Mouse (Mus musculus) midbrain, embryonic 12.5 days (tissue): ENCODE measurements around the gene Rccd1. TPM values are rescaled to one million over a fixed set of nuclear protein-coding genes. Genes with fewer than 3 reads are reported as not detected.
A peak's percentile ranks its signal among the peaks of the same experiment; 100 is the strongest.

ENCODE experiments used
- ATAC-seq: fragments of 200-750 bp; cut with Nextera tagmentation; 2 replicates; pipeline ENCODE4 v1.8.0; 2017; ENCODE audit warnings: low read depth, moderate TSS enrichment, moderate library complexity; ENCODE audit not compliant: low FRiP score
- H3K27ac ChIP-seq: fragments of 300-500 bp; sonication (generic); replicated peaks from 2 replicates; pipeline ENCODE4 v1.5.1; 2016; ENCODE audit warnings: mild to moderate bottlenecking
- H3K27me3 ChIP-seq: fragments of 300-500 bp; sonication (generic); 2 replicates; pipeline ENCODE4 v1.6.1; 2016; ENCODE audit warnings: mild to moderate bottlenecking
- H3K36me3 ChIP-seq: fragments of 300-500 bp; sonication (generic); 2 replicates; pipeline ENCODE4 v1.6.1; 2016
- H3K4me1 ChIP-seq: fragments of 300-500 bp; sonication (generic); 2 replicates; pipeline ENCODE4 v1.6.1; 2016
- H3K4me2 ChIP-seq: fragments of 300-500 bp; sonication (generic); replicated peaks from 2 replicates; pipeline ENCODE4 v1.6.1; 2016; ENCODE audit warnings: mild to moderate bottlenecking, moderate library complexity
- H3K4me3 ChIP-seq: fragments of 300-500 bp; sonication (generic); 2 replicates; pipeline ENCODE4 v1.5.1; 2016; ENCODE audit warnings: mild to moderate bottlenecking
- H3K9ac ChIP-seq: fragments of 300-500 bp; sonication (generic); replicated peaks from 2 replicates; pipeline ENCODE4 v1.6.1; 2016; ENCODE audit warnings: mild to moderate bottlenecking, moderate library complexity
- H3K9me3 ChIP-seq: fragments of 300-500 bp; sonication (generic); 2 replicates; pipeline ENCODE4 v1.6.1; 2016; ENCODE audit warnings: mild to moderate bottlenecking
- WGBS: fragments of 180-500 bp; shearing (Covaris S2); methylation state at CpG from one replicate; pipeline ENCODE4 v1.1.7; 2016; 5-methylcytosine and 5-hydroxymethylcytosine counted together
- polyA plus RNA-seq: library from polyadenylated mRNA; unstranded; fragments of >200 nt; fragmentation: Nextera tagmentation; extraction: Ambion mirVana; gene quantifications from 2 replicates; pipeline ENCODE4 v1.2.1, GENCODE M21; 2016

Rccd1 gene
- polyA plus RNA-seq, 1 experiment from 2014 or later = 14.2 TPM

DNA sequence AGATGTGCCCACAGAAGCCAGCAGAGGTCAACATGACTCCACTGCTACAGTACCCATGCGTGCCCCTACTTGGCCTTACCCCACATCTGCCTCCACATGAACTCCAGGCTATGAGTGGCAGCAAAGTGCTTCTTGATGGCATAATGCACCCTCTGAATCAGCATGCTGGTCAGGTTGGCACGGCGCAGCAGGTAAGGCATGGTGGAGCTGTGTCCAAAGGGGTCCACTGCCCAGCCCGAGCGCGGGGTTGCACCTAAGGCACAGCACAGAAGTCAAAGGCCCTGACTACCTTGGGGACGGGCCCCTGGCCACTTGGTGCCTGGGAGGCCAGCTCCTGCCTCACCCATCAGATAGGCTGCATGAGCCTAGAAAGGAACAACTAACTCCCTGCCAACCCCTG, 43.0 kb upstream of the Rccd1 start:
- Histone ChIP-seq H3K36me3 (peaks cover 64% of the 10 kb centered on the region), H3K27ac (no peak overlapping the region), H3K27me3 (no peaks in the 10 kb centered on the region), H3K4me3 (no peak overlapping the region), H3K9me3 (no peaks in the 10 kb centered on the region), H3K4me1 (peaks cover 12% of the 10 kb centered on the region), H3K4me2 (no peak overlapping the region), H3K9ac (no peak overlapping the region)
- 98% methylated on average over 7 of the region's 7 CpGs for whole genome bisulfite sequencing
- ATAC-seq = no peak

DNA sequence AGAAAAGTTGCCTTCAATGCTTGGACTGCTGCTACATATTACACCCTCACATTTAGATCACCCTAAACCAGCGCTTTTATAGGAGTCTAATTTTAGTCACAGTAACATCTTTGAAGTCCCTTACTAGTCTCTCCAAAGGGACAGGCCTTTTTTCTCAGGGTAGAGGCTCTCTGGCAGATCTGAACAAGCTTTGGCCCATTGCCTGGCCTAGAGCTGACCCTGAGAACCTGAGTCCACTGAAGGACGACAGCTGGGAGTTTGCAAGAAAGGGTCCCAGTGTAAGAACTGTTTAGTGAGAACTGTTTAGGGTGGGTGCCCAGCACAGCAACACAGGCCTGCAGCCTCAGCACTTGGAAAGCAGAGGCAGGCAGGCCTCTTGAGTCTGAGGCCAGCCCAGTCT, 41.5 kb upstream of the Rccd1 start:
- Histone ChIP-seq H3K4me2 (no peak overlapping the region), H3K27me3 (no peaks in the 10 kb centered on the region), H3K4me3 (no peak overlapping the region), H3K4me1 (peaks cover 12% of the 10 kb centered on the region), H3K9me3 (no peaks in the 10 kb centered on the region), H3K9ac (no peak overlapping the region), H3K27ac (no peak overlapping the region), H3K36me3 (peaks cover 79% of the 10 kb centered on the region)
- 98% methylated on average over 2 of the region's 2 CpGs for WGBS
- ATAC-seq = no peak

DNA sequence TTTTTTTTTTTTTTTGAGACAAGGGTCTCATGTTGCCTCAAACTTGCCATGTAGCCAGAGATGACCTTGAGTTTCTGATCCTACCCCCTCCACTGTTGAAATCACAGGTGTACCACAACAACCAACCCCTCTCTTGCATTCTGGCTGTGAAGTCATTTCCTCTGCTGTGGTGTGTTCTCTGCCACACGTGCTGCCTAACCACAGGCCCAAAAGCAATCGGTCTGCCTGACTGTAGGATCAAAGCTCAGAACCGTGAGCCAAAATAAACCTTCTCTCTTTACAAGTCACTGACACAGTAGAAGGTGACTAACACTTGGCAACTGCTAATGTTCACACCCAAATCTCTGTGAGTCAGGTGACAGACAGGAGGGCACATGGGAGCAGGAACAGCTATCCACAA, 36.2 kb upstream of the Rccd1 start:
- peaks cover 94% of the 10 kb centered on the region for H3K36me3 ChIP-seq
- no peak for ATAC-seq
- no peak overlapping the region for H3K9ac ChIP-seq

DNA sequence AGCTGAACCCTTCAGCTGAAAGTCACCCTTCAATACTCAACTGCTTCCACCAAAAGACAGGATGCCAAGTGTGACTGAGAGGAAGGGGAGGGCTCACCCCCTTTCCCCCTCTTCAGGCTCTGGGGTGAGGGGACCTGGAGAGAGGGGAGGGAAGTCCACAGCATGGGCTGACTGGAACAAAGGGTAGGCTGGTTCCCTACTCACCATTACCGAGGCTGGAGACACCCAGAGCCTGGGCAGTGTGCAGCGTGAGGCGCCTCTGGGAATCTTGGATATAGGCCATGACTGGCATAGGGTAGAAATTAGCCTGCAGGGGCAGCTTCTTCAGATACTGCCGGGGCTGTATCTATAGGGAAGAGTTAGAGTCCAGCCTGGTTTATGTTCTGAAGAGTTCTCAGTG, 33.8 kb upstream of the Rccd1 start:
- Histone ChIP-seq H3K9me3 (no peaks in the 10 kb centered on the region), H3K36me3 (peaks cover 86% of the 10 kb centered on the region), H3K27ac (no peak overlapping the region), H3K4me2 (no peak overlapping the region), H3K27me3 (no peaks in the 10 kb centered on the region), H3K4me1 (peaks cover 12% of the 10 kb centered on the region), H3K4me3 (no peak overlapping the region), H3K9ac (no peak overlapping the region)
- 73% methylated on average over 4 of the region's 4 CpGs for WGBS
- ATAC-seq = no peak

More for the DNA sequence above, 36.2 kb upstream of the Rccd1 start:
- Histone ChIP-seq H3K27ac (no peak overlapping the region), H3K4me2 (no peak overlapping the region), H3K4me1 (peaks cover 12% of the 10 kb centered on the region), H3K9me3 (no peaks in the 10 kb centered on the region), H3K27me3 (no peaks in the 10 kb centered on the region), H3K4me3 (no peak overlapping the region)
- WGBS = 79% methylated on average over 3 of the region's 3 CpGs

DNA sequence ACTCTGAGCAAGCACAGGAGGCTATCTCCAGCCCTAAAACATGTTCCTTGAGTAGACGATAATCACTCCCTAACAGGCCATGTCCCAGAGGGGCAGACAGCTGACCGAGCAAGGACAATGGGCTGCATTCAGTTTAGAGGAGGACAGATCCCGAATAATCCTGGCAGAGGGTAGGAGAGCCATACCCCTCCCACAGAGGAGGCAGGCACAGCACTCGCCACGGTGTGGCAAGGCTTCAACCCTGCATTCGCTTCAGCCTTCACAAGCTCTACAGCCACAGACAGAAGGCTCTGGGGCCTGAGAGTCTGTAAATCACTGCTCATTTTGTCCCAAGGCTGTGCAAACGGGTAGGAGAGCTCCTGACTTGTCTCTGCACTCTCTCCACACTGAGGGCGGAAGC, 32.9 kb upstream of the Rccd1 start:
- Histone ChIP-seq H3K27me3 (no peaks in the 10 kb centered on the region), H3K4me3 (no peak overlapping the region), H3K4me2 (no peak overlapping the region), H3K36me3 (peaks cover 86% of the 10 kb centered on the region), H3K9me3 (no peaks in the 10 kb centered on the region), H3K4me1 (peaks cover 12% of the 10 kb centered on the region), H3K9ac (peak overlapping the region; percentile 28; the same call in 1 of the 2 replicates), H3K27ac (peak overlapping the region; percentile 68)
- ATAC-seq = no peak
- 24% methylated on average over 8 of the region's 8 CpGs for WGBS

DNA sequence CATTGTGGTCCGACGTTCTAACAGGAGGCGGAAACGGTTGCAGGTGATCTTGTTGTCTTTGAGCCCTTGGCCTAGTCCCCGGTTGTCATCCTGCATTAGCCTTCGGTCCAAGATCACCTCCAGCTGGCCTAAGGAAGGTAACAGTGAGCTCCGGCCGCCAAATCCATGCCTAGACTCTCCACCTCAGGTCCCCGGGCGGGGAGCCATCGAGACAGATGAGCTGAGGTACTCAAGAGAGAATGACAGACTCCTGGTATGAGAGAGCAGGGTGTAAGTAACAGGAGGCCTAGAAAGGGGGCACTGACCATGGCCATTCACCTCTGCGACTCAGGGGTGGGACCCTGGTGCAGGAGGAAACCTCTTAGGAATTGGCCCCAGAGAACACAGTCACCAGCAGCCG, 32.1 kb upstream of the Rccd1 start:
- Histone ChIP-seq H3K4me2 (no peak overlapping the region), H3K27ac (peak overlapping the region; percentile 68; the same call in 1 of the 2 replicates), H3K9me3 (no peaks in the 10 kb centered on the region), H3K36me3 (peaks cover 84% of the 10 kb centered on the region), H3K27me3 (no peaks in the 10 kb centered on the region), H3K9ac (0 out of 2 replicates have a peak overlapping the region, but pooled peaks have one; percentile 28), H3K4me3 (no peak overlapping the region), H3K4me1 (peaks cover 12% of the 10 kb centered on the region)
- 88% methylated on average over 13 of the region's 13 CpGs for WGBS
- no peak for ATAC-seq

DNA sequence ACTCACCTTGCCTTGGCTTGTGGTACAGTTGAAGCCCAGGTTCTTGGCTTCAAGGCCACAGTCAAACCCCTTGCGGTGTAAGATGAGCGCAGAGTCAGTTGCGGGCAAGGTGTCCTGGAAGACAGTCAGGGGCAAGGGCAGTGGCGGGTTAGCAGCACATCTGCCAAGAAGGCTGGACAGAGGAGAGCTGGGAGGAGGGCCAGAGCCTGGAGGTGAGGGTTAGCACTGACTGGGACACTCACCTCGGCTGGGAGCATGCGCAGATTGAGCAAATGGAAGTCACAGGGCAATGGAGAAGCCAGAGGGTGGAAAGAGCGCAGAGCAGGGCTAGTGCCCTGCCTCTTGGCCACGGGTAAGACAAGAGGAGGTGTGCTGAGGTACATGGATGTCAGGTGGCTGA, 28.7 kb upstream of the Rccd1 start:
- Histone ChIP-seq H3K9me3 (no peaks in the 10 kb centered on the region), H3K36me3 (peaks cover 70% of the 10 kb centered on the region), H3K4me3 (no peak overlapping the region), H3K4me1 (peaks cover 12% of the 10 kb centered on the region), H3K27ac (no peak overlapping the region), H3K9ac (0 out of 2 replicates have a peak overlapping the region, but pooled peaks have one; percentile 13), H3K27me3 (no peaks in the 10 kb centered on the region), H3K4me2 (no peak overlapping the region)
- WGBS = 95% methylated on average over 8 of the region's 8 CpGs
- ATAC-seq = no peak

DNA sequence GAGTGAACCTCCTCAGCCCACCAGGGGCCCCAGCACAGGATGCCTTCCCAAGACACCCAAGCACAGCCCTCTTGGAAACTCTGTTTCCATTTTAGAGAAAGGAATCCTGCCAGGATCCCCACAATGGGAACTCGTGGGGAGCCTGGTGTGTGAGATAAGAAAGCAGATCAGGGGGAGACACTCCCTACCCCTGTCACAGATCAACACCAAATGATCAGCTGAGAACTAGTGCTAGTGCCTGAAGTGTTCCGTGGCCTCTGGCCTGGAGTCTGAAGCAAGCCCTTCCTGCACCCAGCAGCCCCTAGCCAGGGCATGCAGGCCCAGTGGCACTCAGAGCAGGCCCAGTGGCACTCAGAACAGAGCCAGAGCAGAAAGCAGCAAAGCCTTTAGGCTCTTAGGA, 26.6 kb upstream of the Rccd1 start:
- WGBS = 83% methylated on average over 2 of the region's 2 CpGs
- Histone ChIP-seq H3K36me3 (peaks cover 50% of the 10 kb centered on the region), H3K27ac (no peak overlapping the region), H3K9me3 (no peaks in the 10 kb centered on the region), H3K27me3 (no peaks in the 10 kb centered on the region), H3K9ac (no peak overlapping the region), H3K4me2 (no peak overlapping the region), H3K4me1 (no peaks in the 10 kb centered on the region), H3K4me3 (no peak overlapping the region)
- no peak for ATAC-seq

DNA sequence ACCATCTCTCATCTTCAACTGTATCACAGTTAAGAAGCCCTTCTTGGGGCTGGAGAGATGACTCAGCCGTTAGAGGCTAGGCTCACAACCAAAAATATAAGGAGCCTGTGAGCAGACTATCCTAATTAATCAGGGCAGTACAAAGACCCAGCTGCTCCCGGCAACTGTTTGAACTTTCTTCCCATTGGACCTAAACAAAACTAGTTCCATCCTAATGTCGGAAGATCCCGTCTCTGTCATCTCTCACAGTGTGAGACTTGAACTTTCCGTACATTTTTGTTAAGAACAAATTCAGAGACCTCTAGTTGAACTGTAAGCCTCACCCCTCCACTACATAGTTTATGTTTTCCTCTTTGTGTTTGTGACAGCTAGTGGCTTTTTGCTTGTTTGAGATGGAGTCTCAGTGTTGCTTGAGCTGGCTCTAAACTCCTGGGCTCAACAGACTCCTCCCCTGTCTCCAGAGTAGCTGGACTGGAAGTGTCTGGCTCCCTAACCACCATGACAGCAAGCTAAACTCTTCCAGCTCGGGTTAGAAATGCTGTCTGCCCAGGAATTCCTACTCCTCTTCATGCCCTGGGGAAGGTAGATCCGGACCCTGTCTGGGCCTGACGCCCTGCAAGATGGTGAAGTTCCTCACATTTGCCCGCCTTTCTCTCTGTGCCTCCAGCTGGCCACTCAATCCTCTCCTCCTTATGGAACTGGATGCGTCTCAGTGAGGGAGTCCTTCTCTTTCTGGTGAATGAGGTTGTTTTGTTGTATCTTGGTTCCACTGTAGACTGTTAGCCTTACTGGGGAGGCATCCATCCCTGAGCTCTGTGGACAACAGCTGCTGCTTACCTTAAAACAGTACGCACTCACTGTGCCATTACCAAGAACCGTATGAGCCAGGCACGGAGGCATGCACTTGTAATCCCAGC, 23.7 kb upstream of the Rccd1 start:
- WGBS = 74% methylated on average over 13 of the region's 13 CpGs
- Histone ChIP-seq H3K4me1 (peaks cover 7% of the 10 kb centered on the region), H3K9ac (no peak overlapping the region), H3K4me3 (no peak overlapping the region), H3K27ac (peak overlapping the region; percentile 46; the same call in 1 of the 2 replicates), H3K36me3 (peaks cover 33% of the 10 kb centered on the region), H3K27me3 (no peaks in the 10 kb centered on the region), H3K9me3 (no peaks in the 10 kb centered on the region), H3K4me2 (no peak overlapping the region)
- no peak for ATAC-seq

DNA sequence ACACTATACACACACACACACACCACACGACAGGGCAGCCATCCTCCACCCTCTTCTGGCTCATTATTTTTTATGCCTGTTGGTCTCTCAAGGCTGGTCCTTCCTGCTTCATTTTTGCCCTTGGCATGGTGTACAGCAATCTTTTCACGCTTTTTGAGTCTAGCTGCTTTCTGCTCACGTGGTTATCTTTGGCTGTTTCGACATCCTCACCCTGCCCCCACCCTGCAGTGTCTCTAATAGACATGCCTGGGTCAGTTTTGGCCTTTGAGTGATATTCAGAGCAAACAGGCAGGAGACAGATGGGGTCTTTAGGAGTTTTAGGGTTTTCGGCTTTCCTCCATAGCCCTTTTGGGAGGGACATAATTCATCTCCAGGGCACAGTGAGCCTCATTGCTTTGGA, 22.6 kb upstream of the Rccd1 start:
- WGBS = 95% methylated on average over 5 of the region's 5 CpGs
- no peaks in the 10 kb centered on the region for H3K9me3 ChIP-seq
- H3K36me3 ChIP-seq = peaks cover 23% of the 10 kb centered on the region
- H3K4me3 ChIP-seq = no peak overlapping the region
- H3K4me1 ChIP-seq = peaks cover 17% of the 10 kb centered on the region
- H3K27me3 ChIP-seq = no peaks in the 10 kb centered on the region
- H3K9ac ChIP-seq = no peak overlapping the region
- ATAC-seq = no peak
- no peak overlapping the region for H3K4me2 ChIP-seq
- H3K27ac ChIP-seq = no peak overlapping the region

DNA sequence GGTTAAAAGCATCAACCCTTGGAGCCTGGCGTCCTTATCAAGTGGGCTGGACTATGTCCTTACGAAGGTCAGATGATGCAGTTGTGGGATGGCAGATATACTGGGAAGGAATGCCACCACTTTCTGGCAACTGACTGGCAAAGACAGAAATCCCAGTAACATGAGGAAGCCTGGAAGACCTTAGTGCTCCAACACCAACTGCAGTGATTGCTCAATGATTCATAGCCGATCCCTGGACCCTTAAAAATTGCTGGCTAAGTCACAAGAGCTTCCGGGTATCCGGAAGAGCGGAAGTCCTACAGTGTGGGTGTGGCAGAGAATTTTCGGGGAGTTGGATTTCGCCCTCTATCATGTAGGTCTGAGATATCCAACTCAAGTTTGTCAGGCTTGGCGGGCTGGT, 21.9 kb upstream of the Rccd1 start:
- Histone ChIP-seq H3K4me2 (no peak overlapping the region), H3K9me3 (no peaks in the 10 kb centered on the region), H3K4me1 (peaks cover 24% of the 10 kb centered on the region), H3K9ac (no peak overlapping the region), H3K4me3 (no peak overlapping the region), H3K27me3 (no peaks in the 10 kb centered on the region), H3K36me3 (peaks cover 18% of the 10 kb centered on the region), H3K27ac (no peak overlapping the region)
- 94% methylated on average over 9 of the region's 9 CpGs for whole genome bisulfite sequencing
- ATAC-seq = no peak

DNA sequence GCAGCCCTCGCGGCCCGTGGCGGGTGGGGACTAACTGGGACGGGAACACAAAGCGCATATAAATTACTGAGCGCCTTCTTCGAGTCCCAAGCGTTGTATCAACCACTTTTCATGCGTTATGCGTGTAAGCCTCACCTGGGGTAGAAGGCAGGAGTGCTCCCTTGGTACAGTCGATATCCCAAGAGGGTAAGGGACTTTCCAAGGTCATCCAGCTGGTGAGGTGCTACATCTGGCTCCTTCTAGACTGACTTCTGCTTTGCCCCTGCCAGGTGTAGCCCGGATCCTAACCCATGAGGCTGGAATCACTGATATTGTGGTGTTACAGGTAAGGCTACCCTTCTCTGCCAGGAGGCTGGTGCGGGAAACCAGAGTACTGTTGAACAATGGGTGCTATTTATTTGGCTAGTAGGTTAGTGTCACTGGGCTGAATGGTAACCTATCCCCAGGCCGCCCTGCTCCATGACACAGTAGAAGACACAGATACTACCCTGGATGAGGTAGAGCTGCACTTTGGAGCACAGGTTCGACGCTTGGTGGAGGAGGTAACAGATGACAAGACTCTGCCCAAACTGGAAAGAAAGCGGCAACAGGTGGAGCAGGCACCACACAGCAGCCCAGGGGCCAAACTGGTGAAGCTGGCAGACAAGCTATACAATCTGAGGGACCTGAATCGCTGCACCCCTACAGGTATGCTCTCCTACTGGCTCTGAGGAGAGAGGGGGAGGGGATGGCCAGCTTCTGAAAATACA, 19.2 kb upstream of the Rccd1 start:
- ATAC-seq = no peak
- no peaks in the 10 kb centered on the region for H3K9me3 ChIP-seq
- no peaks in the 10 kb centered on the region for H3K27me3 ChIP-seq
- peak overlapping the region; percentile 60 for H3K4me3 ChIP-seq
- H3K36me3 ChIP-seq = peaks cover 3% of the 10 kb centered on the region; the same call in 1 of the 2 replicates
- H3K4me2 ChIP-seq = peak overlapping the region; percentile 81
- peaks cover 44% of the 10 kb centered on the region for H3K4me1 ChIP-seq
- H3K27ac ChIP-seq = peak overlapping the region; percentile 75
- H3K9ac ChIP-seq = peak overlapping the region; percentile 80
- WGBS = 28% methylated on average over 19 of the region's 19 CpGs
